Mouse (Mus musculus): Measurements from ENCODE around the gene 2510039O18Rik. TPM values are rescaled to one million over a fixed set of nuclear protein-coding genes. Genes with fewer than 3 reads are reported as not detected.

Gene 2510039O18Rik
- polyA plus RNA-seq, 1 experiment = 71.1 TPM

DNA sequence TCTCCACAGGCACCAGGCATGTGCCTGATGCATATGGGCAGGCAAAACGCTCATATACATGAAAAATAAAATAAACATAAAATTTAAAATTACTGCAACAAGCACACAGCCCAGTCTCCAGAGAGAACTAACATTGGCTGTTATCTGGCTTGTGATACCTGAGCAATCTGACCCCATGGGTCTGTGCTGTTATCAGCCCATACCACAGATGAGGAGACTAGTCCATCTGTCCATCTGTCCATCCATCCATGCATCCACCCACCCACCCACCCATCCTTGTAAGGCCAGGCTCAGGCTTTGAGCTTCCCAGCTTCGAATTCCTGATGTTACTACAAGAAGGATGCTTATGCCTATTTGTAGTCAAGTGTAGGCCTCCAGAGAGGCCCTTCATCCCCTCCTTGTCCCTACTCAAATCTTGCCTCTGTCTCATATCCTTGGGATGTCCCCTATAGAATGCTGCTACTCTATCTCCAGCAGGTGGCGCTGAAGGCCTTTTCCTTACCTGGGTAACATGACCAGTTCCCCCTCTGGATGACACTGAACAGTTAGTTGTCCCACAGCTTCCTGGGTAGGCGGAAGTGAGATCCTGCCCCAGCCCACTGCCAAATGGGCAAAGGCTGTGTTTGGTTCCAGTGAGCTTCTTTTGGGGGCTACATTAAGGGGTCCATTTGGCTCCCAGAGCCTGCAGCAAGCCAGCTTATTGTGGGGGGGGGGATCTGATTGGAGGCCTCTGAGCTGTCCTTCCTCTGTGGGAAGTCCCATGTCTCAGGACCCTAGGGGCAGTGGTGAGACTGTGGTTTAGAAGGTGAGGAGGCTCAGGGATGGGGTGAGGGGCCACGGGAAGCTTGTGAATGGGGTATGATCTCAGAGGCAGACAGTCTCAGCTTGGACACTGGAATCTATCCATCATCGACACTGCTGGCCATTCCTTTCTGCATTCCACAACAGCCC is 19.5 kb downstream of the 2510039O18Rik start:
- TF ChIP-seq GATA1 (IDR thresholded peaks at IDR 0.05; ENCODE audit: low read length) = no peak

- TF ChIP-seq GATA1 (IDR thresholded peaks at IDR 0.05; ENCODE audit: low read length) = no peak
Observed at GRCm38 (mm10) chr4:147962781-147963180, 22.1 kb downstream of the 2510039O18Rik start.

DNA sequence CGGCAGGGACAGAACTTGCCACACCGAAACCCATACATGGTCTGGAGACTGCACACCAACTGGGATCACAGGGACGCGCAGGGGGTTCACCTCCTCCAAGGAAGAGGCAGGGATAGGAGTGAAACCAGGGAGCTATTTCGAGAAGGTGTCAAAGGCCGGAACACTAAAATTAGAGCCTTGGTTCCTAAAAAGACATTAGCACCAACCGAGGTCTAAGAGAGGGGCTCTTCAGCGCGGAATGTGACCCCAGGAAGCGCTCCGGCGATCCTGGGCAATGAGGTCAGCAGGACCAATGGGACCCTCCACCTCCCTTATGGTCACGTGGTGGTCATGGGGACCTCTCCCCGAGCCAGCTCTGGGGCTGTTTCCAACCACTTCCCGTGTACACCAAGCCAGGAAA is 22.9 kb downstream of the 2510039O18Rik start:
- no peak for TF ChIP-seq GATA1 (IDR thresholded peaks at IDR 0.05; ENCODE audit: low read length)

- no peak for TF ChIP-seq GATA1 (IDR thresholded peaks at IDR 0.05; ENCODE audit: low read length)
Observed at GRCm38 (mm10) chr4:147965712-147966111, 25.0 kb downstream of the 2510039O18Rik start.

GRCm38 (mm10) chr4:147968816-147969215 is 28.1 kb downstream of the 2510039O18Rik start:
- no peak for TF ChIP-seq GATA1 (IDR thresholded peaks at IDR 0.05; ENCODE audit: low read length)

DNA sequence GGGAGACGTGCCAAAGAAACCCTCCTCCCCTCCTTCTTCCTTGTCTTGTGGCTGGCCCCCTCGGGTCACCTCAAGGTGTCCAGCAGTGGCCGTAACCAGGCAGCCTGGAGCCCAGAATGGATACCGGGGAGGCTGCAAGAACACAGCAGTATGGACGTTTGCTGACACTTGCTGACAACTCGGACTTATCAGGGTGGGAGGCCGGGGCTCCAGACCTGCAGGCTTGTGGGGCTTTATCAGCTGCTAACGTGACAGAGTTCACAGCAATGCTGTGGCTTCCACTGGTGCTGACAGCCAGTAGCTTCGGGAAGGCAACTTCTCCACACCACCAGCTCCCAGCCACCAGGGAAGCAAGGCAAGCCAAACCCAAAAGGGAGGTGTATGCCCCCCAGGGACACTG is 28.6 kb downstream of the 2510039O18Rik start:
- TF ChIP-seq GATA1 (IDR thresholded peaks at IDR 0.05; ENCODE audit: low read length) = no peak

GRCm38 (mm10) chr4:147976237-147976636 is 35.5 kb downstream of the 2510039O18Rik start:
- TF ChIP-seq GATA1 (IDR thresholded peaks at IDR 0.05; ENCODE audit: low read length) = no peak

DNA sequence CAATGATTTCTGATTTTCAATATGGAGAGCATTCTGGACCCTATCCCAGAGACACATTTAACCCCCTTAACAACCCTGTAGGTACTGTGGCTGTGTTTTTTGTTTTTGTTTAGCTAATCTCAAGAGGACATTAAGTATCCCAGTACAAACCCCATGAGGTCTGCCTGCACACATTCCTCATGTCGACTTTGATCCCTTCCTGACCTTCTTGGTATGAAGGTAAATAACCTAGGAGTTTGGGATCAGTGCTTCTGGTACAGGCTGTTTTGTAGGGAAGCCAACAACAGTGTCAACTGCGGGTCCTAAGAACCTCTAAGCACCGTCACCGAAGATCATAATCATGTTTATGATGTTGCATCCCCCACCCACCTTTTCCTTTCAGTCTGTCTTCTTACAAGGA is 37.0 kb downstream of the 2510039O18Rik start:
- no peak for TF ChIP-seq GATA1 (IDR thresholded peaks at IDR 0.05; ENCODE audit: low read length)

- TF ChIP-seq GATA1 (IDR thresholded peaks at IDR 0.05; ENCODE audit: low read length) = no peak
Observed at GRCm38 (mm10) chr4:147978391-147978790, 37.7 kb downstream of the 2510039O18Rik start.

GRCm38 (mm10) chr4:147979441-147979860 is 38.8 kb downstream of the 2510039O18Rik start:
- TF ChIP-seq GATA1 (IDR thresholded peaks at IDR 0.05; ENCODE audit: low read length) = no peak

- TF ChIP-seq GATA1 (IDR thresholded peaks at IDR 0.05; ENCODE audit: low read length) = no peak
Observed at GRCm38 (mm10) chr4:147985205-147986132, 44.8 kb downstream of the 2510039O18Rik start, which contains the start of gene Nppb. Nppb (plus strand) TSS chr4:147985788.

- TF ChIP-seq GATA1 (IDR thresholded peaks at IDR 0.05; ENCODE audit: low read length) = no peak
Observed at GRCm38 (mm10) chr4:147993571-147994095, 52.9 kb downstream of the 2510039O18Rik start.

- no peak for TF ChIP-seq GATA1 (IDR thresholded peaks at IDR 0.05; ENCODE audit: low read length)
Observed at GRCm38 (mm10) chr4:147995311-147995710, 54.6 kb downstream of the 2510039O18Rik start.

Other genes starting within 250 kb of the 2510039O18Rik start
- not detected in 2 replicates for gene Zfp534, start 238.3 kb upstream of the 2510039O18Rik start, polyA plus RNA-seq (2012)
- 1.6 and 1.7 TPM in 2 replicates for gene Zfp984, start 131.1 kb upstream of the 2510039O18Rik start, polyA plus RNA-seq (2012)
- 0.06 and 0.10 TPM in 2 replicates for gene Zfp933, start 92.5 kb upstream of the 2510039O18Rik start, polyA plus RNA-seq (2012)
- 0.04 and 0.08 TPM in 2 replicates for gene Miip, start 72.1 kb upstream of the 2510039O18Rik start, polyA plus RNA-seq (2012)
- not detected in 2 replicates for gene Fv1, start 71.9 kb upstream of the 2510039O18Rik start, polyA plus RNA-seq (2012)
- 17.0 and 21.7 TPM in 2 replicates for gene Mfn2, start 36.2 kb upstream of the 2510039O18Rik start, polyA plus RNA-seq (2012)
- 1.9 TPM in 2 replicates for gene Plod1, start 4.1 kb upstream of the 2510039O18Rik start, polyA plus RNA-seq (2012)
- not detected in 2 replicates for gene Nppb, start 44.9 kb downstream of the 2510039O18Rik start, polyA plus RNA-seq (2012)
- not detected in 2 replicates for gene Nppa, start 59.8 kb downstream of the 2510039O18Rik start, polyA plus RNA-seq (2012)
- 3.5 and 4.1 TPM in 2 replicates for gene Clcn6, start 97.9 kb downstream of the 2510039O18Rik start, polyA plus RNA-seq (2012)
- gene Mthfr, start 98.2 kb downstream of the 2510039O18Rik start, polyA plus RNA-seq (2012) = 9.9 and 11.2 TPM in 2 replicates
- 3.1 and 3.2 TPM in 2 replicates for gene Agtrap, start 147.1 kb downstream of the 2510039O18Rik start, polyA plus RNA-seq (2012)
- 28.7 and 35.5 TPM in 2 replicates for gene Mad2l2, start 189.5 kb downstream of the 2510039O18Rik start, polyA plus RNA-seq (2012)
- not detected in 2 replicates for gene Draxin, start 189.8 kb downstream of the 2510039O18Rik start, polyA plus RNA-seq (2012)
- gene Fbxo6, start 211.2 kb downstream of the 2510039O18Rik start, polyA plus RNA-seq (2012) = 68.5 and 76.1 TPM in 2 replicates
- gene Fbxo44, start 219.6 kb downstream of the 2510039O18Rik start, polyA plus RNA-seq (2012) = 4.6 and 4.8 TPM in 2 replicates
- 0.55 and 0.86 TPM in 2 replicates for gene Fbxo2, start 219.7 kb downstream of the 2510039O18Rik start, polyA plus RNA-seq (2012)